Mouse (Mus musculus) cerebellum, postnatal 25 days (tissue): ENCODE measurements around the gene Aaed1.
A peak's percentile ranks its signal among the peaks of the same experiment; 100 is the strongest.
"Not testable (repeated sequence)": the region's sequence is repeated elsewhere in the genome, so short reads cannot be mapped to it uniquely, and the experiment has no call there.

ENCODE experiments used
- DNase-seq, 2 experiments: peaks; one replicate each; pipeline ENCODE4 v3.0.0; 2021; ENCODE audit warnings: mixed read lengths in 2 of 2

Gene Aaed1

DNA sequence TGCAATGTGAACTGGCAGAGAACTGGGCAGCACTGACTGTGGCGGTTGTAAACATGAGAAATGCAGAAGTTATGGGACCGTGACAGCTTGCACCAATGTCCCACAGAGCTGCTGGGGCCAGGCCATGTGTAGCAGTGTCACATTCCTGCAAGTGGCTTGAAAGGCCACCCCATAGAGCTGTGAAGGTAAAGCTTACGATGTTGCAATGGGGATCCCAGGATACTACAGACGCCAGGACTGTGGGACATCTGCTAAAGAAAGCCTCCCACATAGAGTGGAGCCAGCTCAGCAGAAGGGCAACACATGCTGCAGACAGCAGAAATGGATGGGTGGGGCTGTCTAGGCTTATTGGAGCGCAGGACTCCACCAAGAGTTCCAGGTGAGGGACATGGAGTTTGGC lies 5.0 kb downstream of the Aaed1 start:
- DNase-seq: peak; percentile 63 to 77

- DNase-seq: peak; percentile 63 to 80
Observed at GRCm38 (mm10) chr13:64306078-64306477, 6.4 kb downstream of the Aaed1 start.

DNA sequence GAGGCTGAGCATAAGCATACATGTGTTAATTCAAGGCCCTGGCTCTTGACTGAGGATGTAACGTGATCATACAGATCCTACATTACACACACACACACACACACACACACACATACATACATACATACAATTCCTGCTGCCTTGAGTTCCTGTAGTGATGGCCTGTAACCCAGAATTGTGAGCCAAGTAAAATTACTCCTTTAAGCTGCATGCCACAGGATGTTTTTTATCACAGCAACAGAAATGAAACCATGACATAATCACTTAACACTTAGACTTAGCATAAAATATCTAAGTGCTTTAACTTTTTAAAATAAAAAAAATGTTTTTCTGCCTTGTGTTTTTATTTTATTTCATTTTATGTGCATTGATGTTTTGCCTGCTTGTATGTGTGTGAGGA lies 13.4 kb downstream of the Aaed1 start:
- DNase-seq: no peak

GRCm38 (mm10) chr13:64286791-64287190 lies 25.7 kb downstream of the Aaed1 start:
- DNase-seq: no peak

DNA sequence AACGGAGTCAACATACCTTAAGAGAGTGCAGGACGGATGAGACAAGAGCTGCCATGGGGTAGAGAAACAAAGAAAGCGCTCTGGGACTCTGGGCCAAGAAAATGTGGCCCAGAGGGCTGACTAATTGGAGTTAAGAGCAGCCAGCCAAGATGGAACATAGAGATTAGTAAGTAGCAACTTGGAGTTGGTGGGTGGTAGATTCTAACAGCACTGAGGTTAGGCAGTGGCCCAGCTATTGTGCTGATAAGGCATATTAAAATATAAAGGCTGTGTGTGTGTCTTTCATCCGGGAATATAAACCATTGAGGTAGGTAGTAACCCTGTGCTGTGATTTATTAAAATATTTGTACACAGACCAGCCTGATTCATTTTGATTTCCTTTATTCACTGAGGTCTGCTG lies 26.2 kb downstream of the Aaed1 start:
- no peak for DNase-seq

DNA sequence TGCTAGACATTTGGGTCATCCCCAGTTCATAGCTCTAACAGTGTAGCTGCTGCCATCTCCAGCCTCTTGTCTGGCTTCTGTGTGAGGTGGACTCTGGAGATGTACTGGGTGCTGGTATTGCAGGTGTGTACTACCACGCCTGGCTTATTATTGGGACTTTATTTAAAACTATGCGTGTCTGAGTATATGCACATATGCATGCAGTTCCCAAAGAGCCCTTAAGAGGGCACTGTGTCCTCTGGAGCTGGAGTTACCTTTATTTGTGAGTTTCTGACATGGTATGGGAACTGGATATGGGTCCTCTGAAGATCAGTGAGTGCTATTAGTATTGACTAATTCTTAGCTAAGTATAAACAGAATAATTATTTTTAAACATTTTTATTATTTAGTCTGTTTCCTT lies 27.8 kb downstream of the Aaed1 start:
- DNase-seq: no peak

DNA sequence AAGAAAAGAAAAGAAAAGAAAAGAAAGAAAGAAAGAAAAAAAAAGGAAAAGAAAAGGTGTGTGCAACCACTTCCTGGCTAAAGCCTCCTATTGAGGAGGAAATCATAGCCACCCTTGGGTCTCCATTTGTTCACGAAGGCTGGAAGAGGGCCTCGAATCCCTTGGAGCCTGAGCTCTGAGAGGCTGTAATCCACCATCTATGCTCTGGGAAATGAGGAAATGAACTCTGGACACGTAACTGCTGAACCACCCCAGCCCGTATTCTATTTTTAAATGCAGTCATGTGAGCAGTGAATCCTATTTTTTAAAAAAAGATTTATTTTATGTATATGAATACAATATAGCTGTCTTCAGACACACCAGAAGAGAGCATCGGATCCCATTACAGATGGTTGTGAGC lies 31.6 kb downstream of the Aaed1 start:
- no peak for DNase-seq

DNA sequence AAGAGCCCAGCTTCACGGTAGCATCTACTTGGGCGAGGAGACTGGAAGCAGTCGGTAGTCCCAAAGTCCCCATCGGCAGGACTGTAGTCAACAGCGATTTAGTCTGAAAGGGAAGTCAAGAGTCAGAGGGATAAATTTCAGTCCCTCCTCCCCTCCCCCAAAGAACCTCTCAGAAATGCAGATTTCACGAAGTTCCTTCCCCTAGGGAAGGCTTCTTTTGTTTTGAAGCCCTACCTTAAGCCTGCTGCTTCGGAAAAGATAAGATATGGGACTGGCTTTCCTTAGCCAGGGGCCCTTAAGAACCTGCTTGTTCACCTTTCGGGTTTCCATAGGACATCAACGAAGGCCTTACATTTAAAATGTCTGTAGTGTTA lies 36.8 kb downstream of the Aaed1 start:
- no peak for DNase-seq

- DNase-seq: peak; percentile 66 to 84
Observed at GRCm38 (mm10) chr13:64274879-64275753, 37.4 kb downstream of the Aaed1 start, which contains the start of gene Cdc14b. Gene Cdc14b (minus strand): TSS chr13:64275290.

DNA sequence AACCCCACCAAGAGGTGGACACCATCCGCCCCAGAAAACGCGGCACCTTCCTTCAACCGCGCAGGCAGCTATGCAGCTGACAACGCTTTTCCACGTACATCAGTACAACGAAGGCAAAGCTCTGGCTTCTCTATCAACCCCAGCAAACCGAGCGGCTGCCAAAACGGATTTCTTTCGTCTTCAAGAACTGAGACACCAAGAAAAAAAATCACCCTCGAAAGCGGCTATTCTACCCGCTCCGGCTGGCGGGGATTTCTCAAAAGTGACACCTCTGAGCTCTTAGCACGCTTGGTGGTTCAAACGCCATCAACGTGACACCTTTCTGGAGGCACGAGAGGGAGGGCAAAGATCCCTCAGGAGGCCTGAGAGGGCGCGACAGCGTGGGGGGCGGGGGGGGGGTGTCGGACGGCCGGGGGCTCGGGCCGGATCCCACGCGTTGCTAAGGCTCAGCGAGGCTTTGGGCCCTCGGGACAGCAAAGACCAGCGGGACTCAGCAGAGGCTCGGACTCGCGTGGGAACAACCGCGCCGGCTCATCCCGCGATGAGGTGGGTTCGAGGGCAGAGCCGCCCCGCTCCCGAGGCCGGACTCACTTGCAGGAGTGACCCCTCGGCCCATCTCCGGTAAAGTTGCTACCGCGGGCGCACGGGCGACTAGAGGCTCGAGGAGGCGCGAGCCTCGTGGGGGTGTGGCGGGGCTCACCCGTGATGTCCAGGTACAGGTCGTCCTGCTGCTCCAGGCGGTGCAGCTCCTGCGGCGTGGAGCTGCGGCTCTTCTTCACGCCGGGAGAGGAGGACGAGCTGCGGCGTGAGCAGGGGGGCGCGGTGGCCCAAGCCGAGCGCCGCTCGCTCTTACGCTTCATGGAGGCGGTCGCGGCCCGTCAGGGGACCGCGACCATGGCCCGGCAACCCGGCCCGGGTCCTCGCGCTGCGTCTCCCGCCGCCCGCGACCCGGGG lies 38.3 kb downstream of the Aaed1 start:
- DNase-seq: peak; percentile 39 to 45

GRCm38 (mm10) chr13:64273352-64273751 lies 39.2 kb downstream of the Aaed1 start:
- no peak for DNase-seq

GRCm38 (mm10) chr13:64268384-64268783 lies 44.1 kb downstream of the Aaed1 start:
- no peak for DNase-seq

GRCm38 (mm10) chr13:64267151-64267550 lies 45.4 kb downstream of the Aaed1 start:
- peak in 1 of 2 experiments; percentile 12 for DNase-seq

DNA sequence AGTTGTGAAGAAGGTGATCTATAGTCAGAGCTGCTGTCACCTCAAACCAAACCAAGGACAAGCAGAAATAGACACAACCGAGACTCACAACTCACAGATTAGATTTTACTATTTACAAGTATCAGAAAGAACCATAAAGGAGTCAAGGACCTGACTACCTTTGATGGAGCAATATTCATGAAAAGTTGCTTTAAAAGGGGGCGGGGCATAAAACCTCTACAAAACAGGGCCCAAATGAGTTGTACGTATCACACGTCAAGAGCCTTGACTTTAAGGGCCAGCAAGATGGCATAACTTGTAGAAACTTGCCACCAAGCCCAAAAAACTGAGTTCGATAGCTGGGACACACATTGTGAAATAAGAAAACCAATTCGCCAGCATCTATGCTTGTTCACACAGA lies 47.9 kb downstream of the Aaed1 start:
- no peak for DNase-seq

GRCm38 (mm10) chr13:64259903-64260302 lies 52.6 kb downstream of the Aaed1 start:
- DNase-seq: peak in 1 of 2 experiments; percentile 21

GRCm38 (mm10) chr13:64258516-64258821 lies 54.0 kb downstream of the Aaed1 start:
- DNase-seq: peak in 1 of 2 experiments; percentile 78

DNA sequence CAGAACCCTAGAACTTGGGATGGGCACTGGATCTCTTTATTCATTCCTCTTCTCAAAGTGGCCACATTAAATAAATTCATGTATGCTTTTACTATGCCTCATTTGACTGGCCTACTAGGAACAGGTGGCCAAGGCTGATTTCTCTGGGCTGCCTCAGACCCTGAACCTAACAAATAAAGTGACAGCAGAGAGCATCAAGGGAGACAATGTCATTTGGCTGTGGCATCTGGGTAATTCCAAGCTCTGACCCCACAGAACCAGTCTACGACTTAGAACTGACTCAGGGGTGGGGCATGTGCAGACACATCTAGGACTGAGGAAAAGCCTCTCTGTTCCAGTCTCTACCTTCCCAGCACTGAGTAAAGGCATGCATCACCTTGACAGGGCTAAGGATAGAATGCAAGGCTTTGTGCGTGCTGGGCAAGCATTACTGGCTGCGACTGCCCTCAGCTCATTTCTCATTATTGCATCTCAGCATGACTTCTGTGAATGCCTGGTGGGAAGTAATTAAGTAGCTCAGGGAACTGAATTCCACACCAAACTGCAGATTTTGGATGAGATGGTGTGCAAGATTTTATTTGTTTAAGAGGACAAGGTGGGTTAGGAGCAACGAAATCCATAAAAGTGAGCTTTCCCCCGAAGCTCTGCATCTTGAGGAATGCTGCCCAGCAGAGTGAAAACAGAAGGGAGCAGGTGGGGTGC lies 54.5 kb downstream of the Aaed1 start:
- peak; percentile 64 to 71 for DNase-seq

GRCm38 (mm10) chr13:64257010-64257813 lies 55.3 kb downstream of the Aaed1 start:
- DNase-seq: peak in 1 of 2 experiments; percentile 27

DNA sequence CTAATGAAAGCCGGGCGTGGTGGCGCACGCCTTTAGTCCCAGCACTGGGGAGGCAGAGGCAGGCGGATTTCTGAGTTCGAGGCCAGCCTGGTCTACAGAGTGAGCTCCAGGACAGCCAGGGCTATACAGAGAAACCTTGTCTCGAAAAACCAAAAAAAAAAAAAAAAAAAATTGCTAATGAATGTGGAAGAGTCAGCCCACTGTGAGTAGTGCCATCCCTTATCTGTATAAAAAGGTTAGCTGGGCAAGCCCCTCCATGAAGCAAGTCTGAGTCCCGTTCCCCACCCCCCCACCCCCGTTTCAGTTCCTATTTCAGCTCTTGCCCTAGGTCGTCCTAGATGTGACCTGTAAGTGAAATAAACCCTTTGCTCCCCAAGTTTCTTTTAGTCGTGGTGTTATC lies 58.3 kb downstream of the Aaed1 start:
- not testable (repeated sequence) for DNase-seq

DNA sequence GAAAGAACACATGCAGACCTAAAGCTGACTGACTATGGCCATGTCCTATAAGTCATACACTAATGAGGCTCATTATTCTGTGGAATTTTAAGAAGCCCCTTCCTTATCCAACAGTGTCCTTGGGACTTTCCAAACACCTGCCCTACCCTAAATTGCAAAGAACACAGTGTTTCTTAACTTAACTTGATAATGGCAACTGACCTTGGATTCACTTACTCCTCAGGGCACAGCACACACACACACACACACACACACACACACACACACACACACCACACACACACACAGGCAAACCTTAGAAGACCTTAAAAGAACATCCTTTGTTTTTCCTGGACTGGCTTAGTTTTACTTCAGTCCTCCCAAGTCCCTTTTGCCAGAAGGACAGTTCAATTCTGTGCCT lies 58.8 kb downstream of the Aaed1 start:
- no peak for DNase-seq

- DNase-seq: no peak
Observed at GRCm38 (mm10) chr13:64252147-64252546, 60.4 kb downstream of the Aaed1 start.

- peak; percentile 41 to 73 for DNase-seq
Observed at GRCm38 (mm10) chr13:64250363-64250762, 62.1 kb downstream of the Aaed1 start.
